Mouse (Mus musculus) cerebellum, postnatal 4 days (tissue): ENCODE results near the gene Prelid1.
A peak's percentile ranks its signal among the peaks of the same experiment; 100 is the strongest.

Experiments
- DNase-seq, 2 experiments: peaks; one replicate each; pipeline ENCODE4 v3.0.0; 2022; ENCODE audit warnings: low spot score in 2 of 2, mixed read lengths in 1 of 2

The Prelid1 gene

DNA sequence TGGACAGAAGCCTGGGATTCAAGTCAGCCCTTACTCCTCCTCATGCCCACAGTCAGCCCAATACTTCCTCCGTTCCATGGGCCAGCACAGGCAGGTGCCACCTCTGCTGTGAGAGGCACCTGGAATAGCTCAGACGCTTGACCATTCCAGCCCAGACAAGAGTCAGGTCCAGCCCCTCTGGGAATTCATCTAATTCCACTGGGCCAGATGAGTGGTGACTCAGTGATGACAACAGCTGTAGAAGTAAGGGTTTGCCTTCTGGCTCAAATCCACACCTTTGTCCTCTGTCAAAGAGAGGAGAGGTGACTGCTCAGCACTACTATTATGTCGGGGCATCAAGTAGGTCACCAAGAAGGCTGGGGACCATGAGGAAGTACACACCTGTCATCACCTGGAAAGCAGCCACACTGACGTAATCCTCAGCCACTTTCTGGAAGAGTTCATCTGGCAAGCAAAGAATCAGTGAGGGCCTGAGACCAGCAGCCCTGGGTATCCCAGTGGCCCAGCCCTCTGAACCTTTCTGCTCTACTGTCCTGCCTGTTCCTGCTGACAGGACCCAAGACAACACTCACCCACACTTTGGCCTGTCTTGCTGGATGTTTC, at the start of gene Prelid1:
Prelid1 (plus strand) TSS at position 570 of the 603 bp plus-strand sequence.
- DNase-seq, result no peak

DNA sequence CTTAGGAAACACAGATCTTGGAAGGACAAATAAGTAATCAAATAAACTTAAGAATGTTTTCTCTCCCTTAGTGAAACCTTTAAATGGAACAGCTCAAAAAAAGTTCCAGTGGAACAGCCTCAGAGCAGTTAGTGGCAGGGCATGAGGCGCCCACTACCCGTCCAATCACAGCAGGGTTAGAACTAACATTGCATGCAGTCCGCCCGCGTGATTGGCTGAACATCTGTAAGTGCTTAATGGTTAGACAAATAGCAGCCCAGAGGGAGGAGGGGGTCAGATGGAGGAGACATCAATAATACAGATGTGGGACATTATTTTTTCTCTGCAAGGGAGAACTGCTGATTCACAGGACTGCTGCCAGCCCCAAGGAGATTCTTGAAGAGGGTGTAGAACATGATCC, 43.1 kb upstream of the Prelid1 start:
- DNase-seq, result no peak

DNA sequence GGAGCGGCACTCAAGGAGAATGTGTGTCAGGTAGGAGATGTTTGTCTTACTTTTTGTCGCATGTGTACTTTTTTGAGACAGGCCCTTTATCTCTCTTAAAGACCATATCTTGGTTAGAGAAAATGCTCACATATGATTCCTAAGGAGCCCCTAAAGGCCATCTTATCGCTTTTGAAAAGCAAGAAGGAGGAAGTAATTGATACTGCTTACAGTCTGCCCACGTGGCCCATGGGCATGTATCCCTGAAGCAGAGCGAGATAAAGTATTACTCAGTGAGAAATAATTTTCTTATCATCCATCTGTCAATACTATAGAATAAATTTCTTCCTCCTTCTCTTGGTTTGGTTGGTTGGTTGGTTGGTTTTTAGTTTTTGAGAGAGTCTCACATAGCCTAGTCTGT, 42.7 kb upstream of the Prelid1 start:
- no peak for DNase-seq

DNA sequence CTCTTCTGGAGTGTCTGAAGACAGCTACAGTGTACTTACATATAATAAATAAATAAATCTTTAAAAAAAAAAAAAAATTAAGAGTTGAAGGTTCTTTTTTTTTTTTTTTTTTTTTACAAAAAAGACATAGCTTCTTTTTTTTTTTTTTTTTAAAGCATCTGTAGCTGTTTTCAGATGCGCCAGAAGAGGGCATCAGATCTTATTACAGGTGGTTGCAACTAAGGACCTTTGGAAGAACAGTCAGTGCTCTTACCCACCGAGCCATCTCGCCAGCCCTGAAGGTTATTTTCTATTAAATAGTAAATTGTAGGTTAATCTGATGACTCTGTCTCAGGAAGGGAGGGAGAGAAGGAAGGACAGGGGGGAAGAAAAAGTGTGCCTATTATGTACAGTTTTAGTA, 31.4 kb upstream of the Prelid1 start:
- no peak for DNase-seq

DNA sequence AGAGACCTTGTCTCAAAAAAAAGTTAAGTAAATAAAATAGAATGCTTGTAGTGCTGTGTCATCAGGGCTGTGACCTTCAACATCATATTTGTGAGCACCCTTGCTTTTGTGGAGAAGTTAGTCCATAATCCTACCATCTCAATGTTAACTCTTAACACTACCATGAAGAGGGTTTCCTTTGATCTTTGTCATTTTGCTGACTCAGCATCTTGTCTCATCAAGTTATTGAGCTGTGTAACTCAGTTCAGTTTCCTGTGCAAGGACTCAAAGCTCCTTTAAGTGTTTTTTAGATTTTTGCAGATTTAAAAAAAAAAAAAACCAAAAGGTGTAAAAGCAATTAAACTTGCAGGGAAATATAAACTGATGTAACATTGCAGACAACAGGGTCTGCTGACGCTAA, 23.5 kb upstream of the Prelid1 start:
- DNase-seq, result no peak

DNA sequence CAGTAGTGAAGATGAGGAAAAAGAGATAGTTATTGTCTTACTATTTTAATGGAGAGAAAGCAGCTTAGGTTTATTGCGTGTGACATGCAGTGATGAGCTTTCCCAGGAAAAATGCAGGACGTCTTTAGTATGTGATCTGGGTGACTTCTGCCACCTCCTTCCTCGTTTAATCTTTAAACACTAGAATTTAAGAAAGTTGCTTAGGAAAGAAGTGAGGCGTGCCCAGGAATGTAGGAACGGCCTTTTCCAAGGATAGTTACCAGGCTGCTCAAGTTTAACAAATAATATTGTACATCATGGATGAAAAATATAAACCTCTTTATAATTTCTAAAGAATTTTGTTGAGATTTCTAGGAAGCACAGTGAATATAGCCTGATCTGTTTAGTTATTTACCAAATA, 19.4 kb upstream of the Prelid1 start:
- DNase-seq, result no peak

DNA sequence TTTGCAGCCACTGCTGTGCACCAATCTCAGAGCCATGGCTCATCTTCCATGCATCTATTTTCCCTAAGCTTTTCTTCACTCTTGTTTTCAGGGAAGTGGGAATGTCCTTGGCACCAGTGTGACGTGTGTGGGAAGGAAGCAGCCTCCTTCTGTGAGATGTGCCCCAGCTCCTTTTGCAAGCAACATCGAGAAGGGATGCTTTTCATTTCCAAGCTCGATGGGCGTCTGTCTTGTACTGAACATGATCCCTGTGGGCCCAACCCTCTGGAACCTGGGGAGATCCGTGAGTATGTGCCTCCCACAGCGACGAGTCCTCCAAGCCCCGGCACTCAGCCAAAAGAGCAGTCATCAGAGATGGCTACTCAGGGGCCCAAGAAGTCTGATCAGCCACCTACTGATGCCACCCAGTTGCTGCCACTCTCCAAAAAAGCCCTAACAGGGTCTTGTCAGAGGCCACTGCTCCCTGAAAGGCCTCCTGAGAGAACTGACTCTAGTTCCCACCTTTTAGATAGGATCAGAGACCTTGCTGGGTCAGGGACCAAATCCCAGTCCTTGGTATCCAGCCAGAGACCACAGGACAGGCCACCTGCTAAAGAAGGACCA, 8.2 kb upstream of the Prelid1 start:
- DNase-seq, result no peak

DNA sequence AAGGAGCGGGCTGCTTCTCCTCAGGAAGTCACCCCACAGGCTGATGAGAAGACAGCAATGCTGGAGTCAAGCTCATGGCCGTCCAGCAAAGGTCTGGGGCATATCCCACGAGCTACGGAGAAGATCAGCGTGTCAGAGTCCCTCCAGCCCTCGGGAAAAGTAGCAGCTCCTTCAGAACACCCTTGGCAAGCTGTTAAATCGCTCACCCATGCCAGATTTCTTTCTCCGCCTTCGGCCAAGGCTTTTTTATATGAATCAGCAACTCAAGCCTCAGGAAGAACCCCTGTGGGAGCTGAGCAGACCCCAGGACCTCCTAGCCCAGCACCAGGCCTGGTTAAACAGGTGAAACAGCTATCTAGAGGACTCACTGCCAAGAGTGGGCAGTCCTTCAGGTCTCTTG, 7.2 kb upstream of the Prelid1 start:
- no peak for DNase-seq

DNA sequence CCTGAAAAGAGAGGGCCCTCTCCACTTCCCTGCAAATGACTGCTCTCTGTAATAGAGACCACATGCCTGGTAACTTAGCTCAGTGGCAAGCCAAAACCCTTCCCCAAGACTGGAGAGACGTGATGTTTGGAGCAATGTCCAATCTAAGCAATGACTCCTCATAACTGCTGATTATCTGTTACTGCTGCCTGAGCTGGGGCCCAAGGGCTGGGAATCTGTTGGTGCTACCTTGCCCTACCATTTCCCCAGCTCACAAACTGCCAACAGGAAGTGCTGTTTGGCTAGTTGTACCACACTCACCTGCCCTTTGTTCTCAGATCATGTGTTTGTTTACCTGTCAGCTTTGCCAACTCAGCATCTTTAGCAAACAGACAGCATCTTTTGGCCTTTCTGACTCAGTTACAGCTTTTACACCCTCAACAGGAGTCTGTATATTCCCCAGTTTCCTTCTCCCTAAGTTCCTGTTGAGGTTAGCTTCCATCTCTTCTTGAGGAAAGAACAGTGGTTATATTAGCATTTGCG, 5.3 kb upstream of the Prelid1 start:
- no peak for DNase-seq

DNA sequence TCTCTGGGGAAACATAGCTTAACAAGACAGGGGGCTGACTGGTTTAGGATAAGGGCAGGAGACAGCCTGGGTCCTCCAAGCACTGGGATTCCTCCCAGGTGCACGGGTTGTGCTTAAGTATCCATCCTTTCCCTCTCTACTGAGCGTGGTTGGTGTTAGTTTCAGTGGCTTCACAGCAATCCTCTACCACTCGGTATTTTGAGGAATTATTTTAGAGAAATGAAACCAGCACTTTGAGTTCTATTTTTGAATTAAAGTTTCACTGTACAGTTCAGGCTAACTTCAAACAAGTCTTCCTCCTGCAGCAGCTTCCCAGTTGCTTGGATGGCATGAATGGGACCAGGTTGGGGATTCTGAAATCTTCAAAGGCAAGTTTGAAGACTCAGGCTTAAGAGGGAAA, 1.9 kb upstream of the Prelid1 start:
- DNase-seq, result no peak

DNA sequence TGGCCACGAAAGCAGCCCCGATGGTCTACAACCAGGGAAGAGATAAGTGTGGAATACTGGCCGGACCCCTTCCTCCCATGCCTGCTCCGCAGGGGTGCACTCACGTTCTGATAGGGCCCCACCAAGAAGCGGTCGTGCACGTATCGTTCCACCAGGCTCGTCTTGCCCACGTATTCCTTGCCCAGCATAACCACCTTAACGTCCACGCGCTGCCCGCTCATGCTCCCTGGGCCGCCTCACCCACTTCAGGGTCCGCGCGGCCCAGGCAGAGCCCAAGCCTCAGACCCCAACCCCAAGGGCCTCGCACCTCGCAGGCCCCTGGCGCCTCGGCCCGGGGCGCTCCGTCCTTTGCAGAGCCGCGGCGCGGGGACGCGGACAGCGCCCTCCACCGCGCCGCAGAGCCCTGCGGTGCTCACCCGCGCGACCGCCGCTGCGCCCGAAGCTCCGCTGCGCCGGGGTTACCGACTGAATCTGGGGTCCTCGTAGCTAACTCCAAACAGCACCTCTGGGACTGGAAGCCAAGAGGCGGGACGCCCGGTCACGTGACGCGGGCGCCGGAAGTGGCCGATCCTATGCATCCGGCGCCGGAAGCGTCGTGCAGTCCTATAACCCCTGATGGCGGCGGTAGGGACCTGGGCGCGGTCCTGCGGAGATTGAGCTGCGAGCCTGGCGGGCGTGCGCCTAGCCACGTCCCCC, 1.3 kb downstream of the Prelid1 start, which contains the start of gene Rab24:
Rab24 (minus strand) TSS at position 513 of the 696 bp plus-strand sequence.
- DNase-seq, result peak; percentile 62 to 88

DNA sequence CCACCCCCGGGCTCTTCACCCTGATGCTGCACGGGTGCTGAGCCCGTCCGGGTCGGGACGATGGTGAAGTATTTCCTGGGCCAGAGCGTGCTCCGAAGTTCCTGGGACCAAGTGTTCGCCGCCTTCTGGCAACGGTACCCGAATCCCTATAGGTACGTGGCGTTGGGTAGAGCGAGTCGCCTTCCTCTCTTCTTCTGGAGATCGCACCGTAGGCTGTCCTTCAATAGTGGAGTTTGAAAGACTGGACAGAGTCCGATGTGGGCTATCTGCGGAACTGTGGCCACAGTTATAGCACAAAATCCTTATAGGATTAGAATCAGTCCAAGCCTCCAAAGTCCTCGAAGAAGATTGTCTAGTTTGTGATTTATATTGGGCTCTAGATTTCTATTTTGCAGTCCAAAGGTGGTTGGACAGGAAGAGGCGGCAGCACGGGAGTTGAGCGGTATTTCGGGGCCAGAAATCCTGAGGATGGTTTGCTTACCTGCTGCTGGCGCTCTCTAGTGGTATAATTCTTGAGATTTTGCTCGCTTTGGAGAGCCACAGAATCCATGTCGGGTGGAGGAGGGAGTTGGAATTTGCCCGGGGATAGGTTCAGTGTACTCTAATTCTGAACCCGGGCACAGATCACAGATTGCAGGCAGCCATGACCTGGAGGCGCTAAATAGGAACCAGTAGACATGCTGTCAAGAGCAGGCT, 2.0 kb downstream of the Prelid1 start:
- peak in 1 of 2 experiments; percentile 30 for DNase-seq

DNA sequence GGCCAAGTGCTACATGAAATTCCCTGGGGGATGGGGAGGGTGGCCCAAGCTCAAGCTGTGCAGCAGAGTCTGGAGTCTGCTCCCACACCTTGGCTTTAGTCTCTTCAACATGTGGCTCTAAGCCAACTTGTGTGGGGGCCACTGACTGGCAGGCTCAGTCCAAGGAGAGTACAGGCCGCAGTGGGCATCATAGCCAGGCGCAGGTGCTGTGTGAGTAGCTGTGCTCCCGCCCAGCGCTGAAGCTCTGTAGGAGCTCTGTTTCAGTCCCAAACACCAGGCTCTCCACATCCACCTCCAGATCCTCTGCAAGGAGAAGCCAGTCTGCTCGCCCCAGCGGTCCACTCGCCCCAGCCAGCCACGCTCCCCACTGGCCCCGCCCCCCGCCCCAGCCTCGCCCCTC, 5.3 kb downstream of the Prelid1 start:
- no peak for DNase-seq

DNA sequence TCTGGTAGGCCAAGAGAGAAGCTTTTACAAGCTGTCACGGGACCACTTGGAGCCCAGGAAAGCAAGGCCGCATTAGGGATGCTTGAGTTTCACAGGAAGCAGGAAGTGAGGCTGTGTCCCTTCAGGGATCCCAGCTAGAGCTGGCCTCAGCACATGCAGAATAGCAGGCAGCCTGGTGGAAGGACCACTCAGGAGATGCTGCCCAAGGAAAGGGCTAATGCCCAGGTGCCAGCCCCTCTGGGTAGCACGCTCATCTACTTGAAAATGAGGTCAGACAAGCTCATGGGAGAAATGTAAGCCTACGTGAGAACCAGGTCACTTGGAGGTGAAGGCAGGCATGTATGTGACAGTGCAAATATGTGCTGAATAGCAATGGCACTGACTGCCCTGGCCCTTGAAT, 6.9 kb downstream of the Prelid1 start:
- DNase-seq, result no peak

DNA sequence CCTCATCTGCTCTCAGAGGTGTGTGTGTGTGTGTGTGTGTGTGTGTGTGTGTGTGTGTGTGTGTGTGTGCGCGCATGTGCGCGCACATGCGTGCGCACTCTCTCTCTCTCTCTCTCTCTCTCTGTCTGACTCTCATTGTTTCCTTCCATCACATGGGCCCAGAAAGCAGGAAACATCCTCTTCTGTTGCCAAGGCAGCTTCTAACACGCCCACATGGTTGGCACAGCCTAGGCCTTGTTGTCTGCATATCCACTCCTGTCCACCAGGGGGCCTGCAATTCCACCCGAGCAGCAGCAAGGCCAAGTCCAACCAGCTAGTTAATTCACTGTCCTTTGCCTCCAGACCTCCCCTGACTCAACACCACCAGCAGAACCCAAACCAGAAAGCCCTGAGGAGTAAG, 7.3 kb downstream of the Prelid1 start:
- DNase-seq, result peak; percentile 77 to 89

DNA sequence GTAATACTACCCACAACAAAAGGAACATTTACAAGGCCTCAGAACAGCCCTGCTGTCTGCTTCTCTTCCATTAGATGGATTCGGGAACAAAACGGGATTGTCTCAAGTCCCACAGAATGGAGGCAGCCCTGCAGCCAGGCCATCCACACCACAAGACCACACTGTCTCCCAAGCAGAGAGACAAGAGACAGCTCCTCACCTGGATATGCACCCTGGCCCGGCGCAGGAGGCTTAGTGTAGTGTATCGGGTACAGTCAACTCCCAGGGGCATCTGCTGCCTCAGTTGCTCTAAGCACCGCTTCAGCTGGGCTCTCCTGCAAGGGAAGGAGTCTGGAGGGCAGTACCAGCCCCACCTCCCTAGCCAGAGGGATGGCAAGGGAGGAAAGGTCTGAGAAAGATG, 7.9 kb downstream of the Prelid1 start:
- DNase-seq, result no peak

DNA sequence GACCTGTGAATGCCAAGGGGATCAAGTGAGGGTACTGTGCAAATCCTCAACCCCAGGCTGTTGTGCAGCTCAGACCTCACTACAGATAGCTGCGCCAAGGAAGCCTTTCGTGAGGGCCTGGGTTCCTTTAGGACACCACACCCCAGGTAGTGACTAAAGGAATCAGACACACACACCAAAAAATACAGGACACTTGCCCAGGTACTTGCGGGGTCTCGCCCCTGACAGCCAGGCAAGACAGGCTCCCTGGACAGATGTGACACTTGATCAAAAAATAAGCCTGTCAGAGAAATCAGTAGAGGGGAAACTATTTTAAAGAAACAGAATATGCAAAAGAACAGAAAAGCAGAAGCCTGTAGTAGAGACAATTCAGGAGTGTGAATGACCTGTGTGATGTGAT, 8.3 kb downstream of the Prelid1 start:
- DNase-seq, result no peak

DNA sequence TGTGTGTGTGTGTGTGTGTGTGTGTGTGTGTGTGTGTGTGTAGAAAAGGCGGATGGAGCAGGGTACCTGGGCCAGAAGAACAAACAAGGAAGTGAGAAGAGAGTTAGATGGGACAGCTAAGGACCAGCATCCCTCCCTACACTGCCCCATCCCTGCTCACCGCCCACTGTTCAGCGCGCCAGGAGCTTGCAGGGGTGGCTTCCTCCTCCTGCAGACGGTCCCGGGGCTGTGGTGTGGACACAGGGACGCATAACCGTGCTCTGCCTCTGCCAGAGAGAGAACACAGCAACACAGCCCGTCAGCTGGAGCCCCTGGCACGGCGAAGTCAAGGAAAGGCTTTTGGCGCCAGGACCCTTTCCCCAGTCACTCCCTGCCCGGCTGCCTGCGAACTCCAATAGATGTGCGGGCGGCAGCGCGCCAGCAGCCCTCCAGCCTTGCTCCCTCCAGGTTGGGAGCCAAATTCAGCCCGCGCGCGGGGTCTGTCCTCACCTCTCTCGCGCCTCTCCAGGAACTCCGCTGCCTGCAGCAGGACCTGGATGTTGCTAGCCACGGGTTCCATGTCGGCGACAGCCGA, 8.9 kb downstream of the Prelid1 start:
- DNase-seq, result peak; percentile 52 to 78

DNA sequence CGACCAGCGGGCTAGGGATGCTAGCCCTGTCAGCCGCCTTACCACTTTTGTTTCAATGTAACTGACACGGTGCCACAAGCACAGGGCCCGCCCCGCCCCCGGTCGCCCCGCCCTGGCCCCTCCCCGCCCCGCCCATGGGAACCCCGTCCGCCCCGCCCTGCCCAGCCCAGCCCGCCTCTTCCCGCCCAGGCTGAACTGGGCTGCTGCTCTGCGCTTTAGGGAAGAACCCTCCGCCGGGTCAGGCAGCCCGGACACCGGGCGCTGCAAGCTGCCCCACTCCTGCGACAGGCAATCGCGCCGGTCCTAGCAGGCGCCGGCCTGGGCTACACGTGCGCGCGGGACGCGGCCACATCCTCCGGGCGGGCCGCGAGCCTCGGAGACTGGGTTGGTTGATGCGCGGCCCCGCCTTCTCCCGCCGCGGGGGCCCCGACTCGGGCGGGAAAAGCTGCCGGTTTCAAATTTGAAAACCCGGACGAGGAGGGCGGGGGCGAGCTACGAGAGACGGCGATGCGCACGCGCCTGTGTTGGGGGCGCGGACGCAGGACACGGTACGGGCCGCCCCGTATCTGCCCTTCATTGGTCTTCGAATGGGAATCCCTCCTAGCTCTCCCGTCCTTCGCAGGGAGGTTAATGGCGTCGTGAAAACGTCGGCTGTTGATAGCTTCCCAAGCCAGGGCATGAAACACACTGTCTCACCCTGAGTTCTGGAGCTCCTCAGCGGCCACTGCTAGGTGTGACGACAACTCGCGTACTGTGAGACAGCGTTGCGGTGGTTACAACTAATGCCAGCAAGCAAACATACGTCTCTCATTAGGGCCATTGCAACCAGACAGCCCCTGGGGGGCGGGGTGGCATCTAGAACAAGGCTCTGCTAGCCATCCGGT, 9.6 kb downstream of the Prelid1 start, which contains the start of gene Mxd3:
Mxd3 (minus strand) TSS at position 141 of the 884 bp plus-strand sequence.
- DNase-seq, result peak; percentile 67 to 90

DNA sequence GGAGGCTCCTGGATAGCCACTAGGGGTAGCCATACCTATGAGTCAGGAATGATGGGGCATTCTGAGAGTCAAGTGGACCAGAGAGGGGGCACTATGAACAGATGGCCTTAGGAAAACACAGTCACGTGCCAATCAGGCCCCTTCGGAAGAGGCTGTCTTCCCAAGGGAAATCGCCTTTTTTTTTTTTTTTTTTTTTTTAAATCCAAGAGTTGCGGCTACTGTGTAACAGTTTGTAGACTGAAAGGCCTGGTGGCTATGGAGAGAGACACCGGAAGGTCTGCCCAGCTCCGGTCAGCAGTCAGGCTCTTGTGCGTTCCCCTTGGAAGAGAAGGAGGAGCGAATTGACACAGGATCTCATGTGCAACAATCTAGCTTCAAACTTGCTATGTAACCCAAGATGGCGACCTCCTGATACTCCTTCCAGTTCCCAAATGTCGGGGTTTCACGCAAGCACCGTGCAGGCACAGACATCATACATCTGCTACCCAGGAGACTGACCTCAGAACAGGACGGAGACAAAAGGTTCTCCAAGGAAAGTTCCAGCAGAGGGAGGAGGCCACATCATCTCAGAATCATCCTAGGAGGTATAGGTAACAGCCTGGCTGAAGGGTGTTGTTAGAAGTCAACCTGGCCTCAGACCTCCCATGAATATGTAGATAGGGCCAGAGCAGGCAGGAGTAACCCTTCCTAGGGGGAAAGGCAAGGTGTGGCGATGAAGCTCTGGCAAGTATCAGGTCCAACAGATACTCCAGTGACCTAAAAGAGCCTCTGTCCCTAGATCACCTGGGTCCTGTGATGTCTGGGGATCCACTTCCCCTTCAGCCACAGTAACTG, 10.5 kb downstream of the Prelid1 start:
- DNase-seq, result no peak
